Mouse (Mus musculus): ENCODE results near the gene Naa40.

GRCm38 (mm10) chr19:7176041-7176696 is 64.8 kb downstream of the Naa40 start:
- TF ChIP-seq POLR2A (IDR thresholded peaks at IDR 0.05; ENCODE audit: control insufficient read depth, extremely low read depth, insufficient read depth, low read length, poor library complexity) (no peak), CTCF (IDR thresholded peaks at IDR 0.05; ENCODE audit: borderline replicate concordance, control insufficient read depth, extremely low read depth, insufficient read depth, low read length, poor library complexity) (no peak)
